Mouse (Mus musculus): Measurements from ENCODE around the gene Phf1. TPM values are rescaled to one million over a fixed set of nuclear protein-coding genes. Genes with fewer than 3 reads are reported as not detected.

The Phf1 gene
- polyA plus RNA-seq, 1 experiment from 2014 or later, result 7.6 TPM

DNA sequence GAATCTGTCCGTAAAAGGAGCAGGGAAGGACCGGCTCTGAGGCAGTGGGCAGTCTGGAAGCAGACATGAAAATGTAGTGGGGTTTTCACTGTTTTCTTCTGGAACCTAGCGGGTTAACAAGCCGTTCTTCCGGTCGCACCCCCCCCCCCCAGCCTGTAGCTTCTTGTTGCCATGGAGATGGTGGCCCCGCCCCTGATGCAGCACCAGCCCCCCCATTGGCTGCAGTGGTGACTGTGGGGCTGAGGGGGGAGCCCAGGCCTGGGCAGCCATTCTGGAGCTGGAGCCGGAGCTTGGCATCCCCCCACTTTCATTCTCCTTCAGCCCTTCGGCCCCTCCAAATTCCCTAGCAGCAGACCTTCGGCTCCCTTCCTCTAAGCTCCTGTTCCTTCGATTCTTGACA, 18.6 kb downstream of the Phf1 start:
- H3K36me3 ChIP-seq (ENCODE audit: inconsistent target), result no peaks in the 10 kb centered on the region
- no peaks in the 10 kb centered on the region for H3K79me2 ChIP-seq (ENCODE audit: inconsistent target)
- 6% methylated on average over 10 of the region's 11 CpGs for WGBS (ENCODE audit: missing documents)
- H3K4me3 ChIP-seq (ENCODE audit: inconsistent target), result no peak overlapping the region
- H3K27ac ChIP-seq, result no peak overlapping the region

- H3K27ac ChIP-seq, result no peak overlapping the region
- H3K4me3 ChIP-seq (ENCODE audit: inconsistent target), result no peak overlapping the region
- WGBS (ENCODE audit: missing documents), result 30% methylated on average over 23 of the region's 23 CpGs
- H3K36me3 ChIP-seq (ENCODE audit: inconsistent target), result no peaks in the 10 kb centered on the region
- no peaks in the 10 kb centered on the region for H3K79me2 ChIP-seq (ENCODE audit: inconsistent target)
These were observed 19.4 kb downstream of the Phf1 start for GRCm38 (mm10) chr17:26951952-26952877.

DNA sequence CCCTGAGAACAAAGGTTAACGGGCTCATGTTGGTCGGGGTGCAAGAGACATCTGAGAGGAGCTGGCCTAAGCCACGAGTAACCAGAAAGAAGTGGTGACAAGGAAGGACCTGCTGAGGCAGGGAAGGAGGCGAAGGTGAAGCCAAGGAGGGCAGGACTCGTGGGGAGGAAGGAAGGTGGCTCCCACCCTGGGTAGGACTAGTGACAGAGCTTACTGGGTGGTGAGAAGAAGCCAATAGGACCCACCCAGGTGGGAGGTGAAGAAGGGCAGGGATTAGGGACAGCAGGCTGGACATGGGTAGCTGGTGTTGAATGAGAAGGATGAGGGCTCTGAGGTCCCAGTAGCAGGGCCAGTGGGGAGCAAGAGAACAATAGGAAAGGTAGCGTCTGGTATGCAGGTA, 20.3 kb downstream of the Phf1 start:
- no peaks in the 10 kb centered on the region for H3K79me2 ChIP-seq (ENCODE audit: inconsistent target)
- H3K27ac ChIP-seq, result no peak overlapping the region
- no peak overlapping the region for H3K4me3 ChIP-seq (ENCODE audit: inconsistent target)
- WGBS (ENCODE audit: missing documents), result 80% methylated on average over 6 of the region's 6 CpGs
- no peaks in the 10 kb centered on the region for H3K36me3 ChIP-seq (ENCODE audit: inconsistent target)

DNA sequence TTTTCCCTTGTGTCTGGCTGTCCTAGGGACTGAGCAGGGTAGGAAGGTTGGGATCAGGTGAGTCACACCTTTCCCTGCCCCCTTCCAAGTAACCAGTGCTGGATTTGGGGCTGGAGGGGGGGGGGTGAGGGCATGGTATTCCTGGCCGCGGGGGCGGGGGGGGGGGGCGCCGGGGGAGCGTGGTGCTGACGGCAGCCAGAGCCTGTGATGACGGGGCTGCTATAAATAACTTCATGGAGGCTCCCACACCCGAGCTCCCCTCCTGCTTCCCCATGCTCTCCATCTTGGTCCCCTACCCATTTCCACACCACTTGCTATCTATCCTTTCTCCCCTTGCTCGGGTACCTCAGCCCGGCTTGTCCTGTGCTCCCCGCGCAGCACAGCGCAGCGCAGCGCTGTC, 20.9 kb downstream of the Phf1 start:
- H3K27ac ChIP-seq, result no peak overlapping the region
- no peak overlapping the region for H3K4me3 ChIP-seq (ENCODE audit: inconsistent target)
- H3K79me2 ChIP-seq (ENCODE audit: inconsistent target), result no peaks in the 10 kb centered on the region
- H3K36me3 ChIP-seq (ENCODE audit: inconsistent target), result no peaks in the 10 kb centered on the region
- WGBS (ENCODE audit: missing documents), result 84% methylated on average over 8 of the region's 16 CpGs

- Histone ChIP-seq H3K4me3 (ENCODE audit: inconsistent target) (no peak overlapping the region), H3K27ac (no peak overlapping the region), H3K36me3 (ENCODE audit: inconsistent target) (no peaks in the 10 kb centered on the region), H3K79me2 (ENCODE audit: inconsistent target) (no peaks in the 10 kb centered on the region)
- WGBS (ENCODE audit: missing documents), result 86% methylated on average over 5 of the region's 5 CpGs
These were observed 23.5 kb downstream of the Phf1 start for GRCm38 (mm10) chr17:26956309-26956708.

DNA sequence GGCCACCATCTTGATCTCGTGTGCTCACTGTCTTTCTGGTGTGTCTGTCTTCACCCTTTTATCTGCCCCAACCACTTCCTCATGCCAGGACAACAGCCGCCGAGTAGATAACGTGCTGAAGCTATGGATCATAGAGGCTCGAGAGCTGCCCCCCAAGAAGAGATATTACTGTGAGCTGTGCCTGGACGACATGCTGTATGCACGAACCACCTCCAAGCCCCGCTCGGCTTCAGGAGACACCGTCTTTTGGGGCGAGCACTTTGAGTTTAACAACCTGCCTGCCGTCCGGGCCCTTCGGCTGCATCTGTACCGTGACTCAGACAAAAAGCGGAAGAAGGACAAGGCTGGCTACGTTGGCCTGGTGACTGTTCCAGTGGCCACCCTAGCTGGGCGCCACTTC, 24.0 kb downstream of the Phf1 start:
- H3K36me3 ChIP-seq (ENCODE audit: inconsistent target), result no peaks in the 10 kb centered on the region
- WGBS (ENCODE audit: missing documents), result 80% methylated on average over 17 of the region's 18 CpGs
- H3K4me3 ChIP-seq (ENCODE audit: inconsistent target), result no peak overlapping the region

DNA sequence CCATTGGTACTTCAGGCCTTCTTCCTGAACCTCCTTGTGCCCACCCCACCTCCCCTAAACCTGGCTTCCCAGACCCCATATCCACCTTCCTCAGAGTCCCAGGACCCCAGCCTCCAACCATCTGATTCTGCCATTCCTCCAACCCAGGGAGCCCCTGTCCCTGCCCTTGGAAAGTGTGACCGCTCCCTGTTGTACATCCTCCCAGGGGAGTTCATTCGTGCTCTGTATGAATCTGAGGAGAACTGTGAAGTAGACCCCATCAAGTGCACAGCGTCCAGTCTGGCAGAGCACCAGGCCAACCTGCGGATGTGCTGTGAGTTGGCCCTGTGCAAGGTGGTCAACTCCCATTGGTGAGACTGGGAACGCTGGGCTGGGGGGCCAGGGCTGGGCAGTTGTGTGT, 25.0 kb downstream of the Phf1 start:
- Histone ChIP-seq H3K79me2 (ENCODE audit: inconsistent target) (no peaks in the 10 kb centered on the region), H3K4me3 (ENCODE audit: inconsistent target) (no peak overlapping the region), H3K36me3 (ENCODE audit: inconsistent target) (no peaks in the 10 kb centered on the region), H3K27ac (no peak overlapping the region)
- WGBS (ENCODE audit: missing documents), result 97% methylated on average over 5 of the region's 5 CpGs

More for the DNA sequence above, 24.0 kb downstream of the Phf1 start:
- H3K79me2 ChIP-seq (ENCODE audit: inconsistent target), result no peaks in the 10 kb centered on the region
- H3K27ac ChIP-seq, result no peak overlapping the region

DNA sequence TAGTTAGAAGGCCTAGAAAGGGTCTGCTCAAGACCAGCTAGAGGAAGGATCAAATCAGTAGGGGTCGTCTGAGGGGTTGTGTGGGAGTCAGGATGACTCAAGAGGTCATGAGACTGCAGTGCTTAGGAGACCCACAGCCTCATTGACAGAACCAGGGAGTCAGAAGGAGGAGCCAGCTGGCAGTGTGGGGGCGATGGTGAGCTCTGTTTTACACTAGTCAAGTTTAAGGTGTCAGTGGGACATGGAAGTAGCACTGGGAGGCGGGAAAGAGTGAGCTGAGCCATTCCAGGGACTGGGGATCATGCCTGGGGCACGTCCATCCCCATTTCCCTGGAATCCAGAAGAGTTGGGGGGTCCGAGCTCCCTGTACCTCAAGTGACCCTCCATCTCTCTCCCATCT, 26.0 kb downstream of the Phf1 start:
- H3K27ac ChIP-seq, result no peak overlapping the region
- no peaks in the 10 kb centered on the region for H3K79me2 ChIP-seq (ENCODE audit: inconsistent target)
- no peak overlapping the region for H3K4me3 ChIP-seq (ENCODE audit: inconsistent target)
- H3K36me3 ChIP-seq (ENCODE audit: inconsistent target), result no peaks in the 10 kb centered on the region
- 87% methylated on average over 5 of the region's 5 CpGs for WGBS (ENCODE audit: missing documents)

- WGBS (ENCODE audit: missing documents), result 98% methylated on average over 4 of the region's 4 CpGs
- H3K79me2 ChIP-seq (ENCODE audit: inconsistent target), result no peaks in the 10 kb centered on the region
- no peak overlapping the region for H3K27ac ChIP-seq
- H3K36me3 ChIP-seq (ENCODE audit: inconsistent target), result no peaks in the 10 kb centered on the region
- H3K4me3 ChIP-seq (ENCODE audit: inconsistent target), result no peak overlapping the region
These were observed 27.0 kb downstream of the Phf1 start for GRCm38 (mm10) chr17:26959815-26960214.

DNA sequence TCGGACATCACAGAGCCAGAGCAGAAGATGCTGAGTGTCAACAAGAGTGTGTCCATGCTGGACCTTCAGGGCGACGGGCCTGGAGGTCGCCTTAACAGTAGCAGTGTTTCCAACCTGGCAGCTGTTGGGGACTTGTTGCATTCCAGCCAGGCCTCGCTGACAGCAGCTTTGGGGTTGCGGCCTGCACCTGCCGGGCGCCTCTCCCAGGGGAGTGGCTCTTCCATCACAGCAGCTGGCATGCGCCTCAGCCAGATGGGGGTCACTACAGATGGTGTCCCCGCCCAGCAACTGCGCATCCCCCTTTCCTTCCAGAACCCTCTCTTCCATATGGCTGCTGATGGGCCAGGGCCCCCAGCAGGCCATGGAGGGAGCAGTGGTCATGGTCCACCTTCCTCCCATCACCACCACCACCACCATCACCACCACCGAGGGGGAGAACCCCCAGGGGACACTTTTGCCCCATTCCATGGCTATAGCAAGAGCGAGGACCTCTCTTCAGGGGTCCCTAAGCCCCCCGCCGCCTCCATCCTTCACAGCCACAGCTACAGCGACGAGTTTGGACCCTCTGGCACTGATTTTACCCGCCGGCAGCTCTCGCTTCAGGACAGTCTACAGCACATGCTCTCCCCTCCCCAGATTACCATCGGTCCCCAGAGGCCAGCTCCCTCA, 28.9 kb downstream of the Phf1 start:
- Histone ChIP-seq H3K27ac (no peak overlapping the region), H3K79me2 (ENCODE audit: inconsistent target) (no peaks in the 10 kb centered on the region), H3K36me3 (ENCODE audit: inconsistent target) (no peaks in the 10 kb centered on the region), H3K4me3 (ENCODE audit: inconsistent target) (no peak overlapping the region)
- 96% methylated on average over 20 of the region's 21 CpGs for WGBS (ENCODE audit: missing documents)

GRCm38 (mm10) chr17:26966993-26967392, 34.1 kb downstream of the Phf1 start:
- no peak overlapping the region for H3K4me3 ChIP-seq (ENCODE audit: inconsistent target)
- no peaks in the 10 kb centered on the region for H3K36me3 ChIP-seq (ENCODE audit: inconsistent target)
- 97% methylated on average over 11 of the region's 11 CpGs for WGBS (ENCODE audit: missing documents)
- H3K27ac ChIP-seq, result no peak overlapping the region
- no peaks in the 10 kb centered on the region for H3K79me2 ChIP-seq (ENCODE audit: inconsistent target)

- H3K27ac ChIP-seq, result no peak overlapping the region
- no peaks in the 10 kb centered on the region for H3K36me3 ChIP-seq (ENCODE audit: inconsistent target)
- 91% methylated on average over 6 of the region's 6 CpGs for WGBS (ENCODE audit: missing documents)
- H3K4me3 ChIP-seq (ENCODE audit: inconsistent target), result no peak overlapping the region
- no peaks in the 10 kb centered on the region; the same call in 1 of the 2 replicates for H3K79me2 ChIP-seq (ENCODE audit: inconsistent target)
These were observed 34.6 kb downstream of the Phf1 start for GRCm38 (mm10) chr17:26967477-26967876.

GRCm38 (mm10) chr17:26968200-26968611, 35.4 kb downstream of the Phf1 start:
- Histone ChIP-seq H3K27ac (no peak overlapping the region), H3K79me2 (ENCODE audit: inconsistent target) (peaks cover under 1% of the 10 kb centered on the region; the same call in 1 of the 2 replicates), H3K4me3 (ENCODE audit: inconsistent target) (no peak overlapping the region), H3K36me3 (ENCODE audit: inconsistent target) (no peaks in the 10 kb centered on the region)
- WGBS (ENCODE audit: missing documents), result 94% methylated on average over 6 of the region's 6 CpGs

GRCm38 (mm10) chr17:26969257-26969656, 36.4 kb downstream of the Phf1 start:
- no peak overlapping the region for H3K27ac ChIP-seq
- 91% methylated on average over 6 of the region's 6 CpGs for WGBS (ENCODE audit: missing documents)
- H3K4me3 ChIP-seq (ENCODE audit: inconsistent target), result no peak overlapping the region
- H3K79me2 ChIP-seq (ENCODE audit: inconsistent target), result peaks cover 11% of the 10 kb centered on the region
- H3K36me3 ChIP-seq (ENCODE audit: inconsistent target), result no peaks in the 10 kb centered on the region

DNA sequence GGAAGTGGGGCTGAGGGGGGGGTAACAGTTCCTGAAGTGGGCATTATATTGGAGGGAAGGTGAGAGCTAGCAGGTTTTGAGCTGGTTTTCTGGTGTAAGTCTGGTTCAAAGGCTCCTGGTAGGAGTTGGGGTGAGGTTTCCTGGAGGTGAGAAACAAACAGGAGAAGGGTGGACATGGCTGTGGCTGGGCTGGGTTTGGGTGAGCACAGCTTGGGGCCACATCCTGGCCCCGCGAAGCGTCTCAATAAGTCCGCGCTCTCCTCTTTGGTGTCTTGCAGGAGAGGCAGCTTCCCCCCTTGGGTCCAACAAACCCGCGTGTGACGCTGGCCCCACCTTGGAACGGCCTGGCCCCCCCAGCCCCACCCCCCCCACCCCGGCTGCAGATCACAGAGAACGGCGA, 37.4 kb downstream of the Phf1 start:
- Histone ChIP-seq H3K36me3 (ENCODE audit: inconsistent target) (no peaks in the 10 kb centered on the region), H3K4me3 (ENCODE audit: inconsistent target) (no peak overlapping the region)
- 73% methylated on average over 12 of the region's 12 CpGs for WGBS (ENCODE audit: missing documents)

More for the DNA sequence above, 37.4 kb downstream of the Phf1 start:
- no peak overlapping the region for H3K27ac ChIP-seq
- H3K79me2 ChIP-seq (ENCODE audit: inconsistent target), result peaks cover 20% of the 10 kb centered on the region
